Mouse (Mus musculus): ENCODE measurements around the gene Dpp6. TPM values are rescaled to one million over a fixed set of nuclear protein-coding genes. Genes with fewer than 3 reads are reported as not detected.

Gene Dpp6
- polyA plus RNA-seq, 1 experiment from 2014 or later: not detected

GRCm38 (mm10) chr5:27010582-27010981, 193.6 kb downstream of the Dpp6 start:
- Histone ChIP-seq H3K4me3 (ENCODE audit: inconsistent target) (no peak overlapping the region), H3K36me3 (ENCODE audit: inconsistent target) (no peaks in the 10 kb centered on the region), H3K79me2 (ENCODE audit: inconsistent target) (no peaks in the 10 kb centered on the region), H3K27ac (no peak overlapping the region)
- WGBS (ENCODE audit: missing documents): 89% methylated on average over 5 of the region's 5 CpGs

- H3K27ac ChIP-seq: no peak overlapping the region
- WGBS (ENCODE audit: missing documents): 81% methylated on average over 3 of the region's 3 CpGs
- H3K4me3 ChIP-seq (ENCODE audit: inconsistent target): no peak overlapping the region
- H3K79me2 ChIP-seq (ENCODE audit: inconsistent target): no peaks in the 10 kb centered on the region
- no peaks in the 10 kb centered on the region for H3K36me3 ChIP-seq (ENCODE audit: inconsistent target)
Measured at GRCm38 (mm10) chr5:27018314-27018956, 201.4 kb downstream of the Dpp6 start.

- H3K4me3 ChIP-seq (ENCODE audit: inconsistent target): no peak overlapping the region
- H3K27ac ChIP-seq: no peak overlapping the region
- no peaks in the 10 kb centered on the region for H3K36me3 ChIP-seq (ENCODE audit: inconsistent target)
- WGBS (ENCODE audit: missing documents): 91% methylated on average over 1 of the region's 1 CpGs
- no peaks in the 10 kb centered on the region for H3K79me2 ChIP-seq (ENCODE audit: inconsistent target)
Measured at GRCm38 (mm10) chr5:27028611-27029010, 211.6 kb downstream of the Dpp6 start.

- no peak overlapping the region for H3K27ac ChIP-seq
- H3K36me3 ChIP-seq (ENCODE audit: inconsistent target): no peaks in the 10 kb centered on the region
- WGBS (ENCODE audit: missing documents): 16% methylated on average over 5 of the region's 5 CpGs
- no peaks in the 10 kb centered on the region for H3K79me2 ChIP-seq (ENCODE audit: inconsistent target)
- no peak overlapping the region for H3K4me3 ChIP-seq (ENCODE audit: inconsistent target)
Measured at GRCm38 (mm10) chr5:27029784-27030183, 212.8 kb downstream of the Dpp6 start.

GRCm38 (mm10) chr5:27034858-27035257, 217.9 kb downstream of the Dpp6 start:
- WGBS (ENCODE audit: missing documents): 76% methylated on average over 4 of the region's 4 CpGs
- Histone ChIP-seq H3K4me3 (ENCODE audit: inconsistent target) (no peak overlapping the region), H3K79me2 (ENCODE audit: inconsistent target) (no peaks in the 10 kb centered on the region), H3K36me3 (ENCODE audit: inconsistent target) (no peaks in the 10 kb centered on the region), H3K27ac (no peak overlapping the region)

GRCm38 (mm10) chr5:27035291-27035690, 218.3 kb downstream of the Dpp6 start:
- 47% methylated on average over 1 of the region's 1 CpGs for WGBS (ENCODE audit: missing documents)
- Histone ChIP-seq H3K4me3 (ENCODE audit: inconsistent target) (no peak overlapping the region), H3K27ac (no peak overlapping the region), H3K36me3 (ENCODE audit: inconsistent target) (no peaks in the 10 kb centered on the region), H3K79me2 (ENCODE audit: inconsistent target) (no peaks in the 10 kb centered on the region)

- 38% methylated on average over 2 of the region's 2 CpGs for WGBS (ENCODE audit: missing documents)
- H3K79me2 ChIP-seq (ENCODE audit: inconsistent target): no peaks in the 10 kb centered on the region
- H3K27ac ChIP-seq: no peak overlapping the region
Measured at GRCm38 (mm10) chr5:27035891-27036290, 218.9 kb downstream of the Dpp6 start.

GRCm38 (mm10) chr5:27037796-27038195, 220.8 kb downstream of the Dpp6 start:
- H3K36me3 ChIP-seq (ENCODE audit: inconsistent target): no peaks in the 10 kb centered on the region
- no peaks in the 10 kb centered on the region for H3K79me2 ChIP-seq (ENCODE audit: inconsistent target)
- no peak overlapping the region for H3K27ac ChIP-seq
- H3K4me3 ChIP-seq (ENCODE audit: inconsistent target): no peak overlapping the region
- 62% methylated on average over 5 of the region's 5 CpGs for WGBS (ENCODE audit: missing documents)

More at GRCm38 (mm10) chr5:27035891-27036290, 218.9 kb downstream of the Dpp6 start:
- H3K36me3 ChIP-seq (ENCODE audit: inconsistent target): no peaks in the 10 kb centered on the region
- H3K4me3 ChIP-seq (ENCODE audit: inconsistent target): no peak overlapping the region

- no peak overlapping the region for H3K27ac ChIP-seq
- WGBS (ENCODE audit: missing documents): 40% methylated on average over 7 of the region's 7 CpGs
- no peaks in the 10 kb centered on the region for H3K36me3 ChIP-seq (ENCODE audit: inconsistent target)
- H3K4me3 ChIP-seq (ENCODE audit: inconsistent target): no peak overlapping the region
- H3K79me2 ChIP-seq (ENCODE audit: inconsistent target): no peaks in the 10 kb centered on the region
Measured at GRCm38 (mm10) chr5:27048167-27048566, 231.2 kb downstream of the Dpp6 start.

- no peaks in the 10 kb centered on the region for H3K36me3 ChIP-seq (ENCODE audit: inconsistent target)
- no peak overlapping the region for H3K4me3 ChIP-seq (ENCODE audit: inconsistent target)
- H3K27ac ChIP-seq: no peak overlapping the region
- 10% methylated on average over 9 of the region's 9 CpGs for WGBS (ENCODE audit: missing documents)
- H3K79me2 ChIP-seq (ENCODE audit: inconsistent target): no peaks in the 10 kb centered on the region
Measured at GRCm38 (mm10) chr5:27048926-27049325, 231.9 kb downstream of the Dpp6 start.

GRCm38 (mm10) chr5:27049341-27050091, 232.5 kb downstream of the Dpp6 start:
- H3K79me2 ChIP-seq (ENCODE audit: inconsistent target): no peaks in the 10 kb centered on the region
- WGBS (ENCODE audit: missing documents): 6% methylated on average over 49 of the region's 55 CpGs
- H3K4me3 ChIP-seq (ENCODE audit: inconsistent target): no peak overlapping the region
- H3K36me3 ChIP-seq (ENCODE audit: inconsistent target): no peaks in the 10 kb centered on the region
- H3K27ac ChIP-seq: no peak overlapping the region

GRCm38 (mm10) chr5:27051250-27051649, 234.2 kb downstream of the Dpp6 start:
- 58% methylated on average over 3 of the region's 3 CpGs for WGBS (ENCODE audit: missing documents)
- no peak overlapping the region for H3K27ac ChIP-seq
- no peak overlapping the region for H3K4me3 ChIP-seq (ENCODE audit: inconsistent target)
- H3K79me2 ChIP-seq (ENCODE audit: inconsistent target): no peaks in the 10 kb centered on the region
- H3K36me3 ChIP-seq (ENCODE audit: inconsistent target): no peaks in the 10 kb centered on the region

- WGBS (ENCODE audit: missing documents): 50% methylated on average over 1 of the region's 2 CpGs
- H3K36me3 ChIP-seq (ENCODE audit: inconsistent target): no peaks in the 10 kb centered on the region
Measured at GRCm38 (mm10) chr5:27052441-27052840, 235.4 kb downstream of the Dpp6 start.

GRCm38 (mm10) chr5:27056436-27056835, 239.4 kb downstream of the Dpp6 start:
- H3K4me3 ChIP-seq (ENCODE audit: inconsistent target): no peak overlapping the region
- H3K79me2 ChIP-seq (ENCODE audit: inconsistent target): no peaks in the 10 kb centered on the region
- no peak overlapping the region for H3K27ac ChIP-seq
- 75% methylated on average over 5 of the region's 5 CpGs for WGBS (ENCODE audit: missing documents)
- no peaks in the 10 kb centered on the region for H3K36me3 ChIP-seq (ENCODE audit: inconsistent target)

More at GRCm38 (mm10) chr5:27052441-27052840, 235.4 kb downstream of the Dpp6 start:
- H3K79me2 ChIP-seq (ENCODE audit: inconsistent target): no peaks in the 10 kb centered on the region
- H3K4me3 ChIP-seq (ENCODE audit: inconsistent target): no peak overlapping the region
- no peak overlapping the region for H3K27ac ChIP-seq

- Histone ChIP-seq H3K4me3 (ENCODE audit: inconsistent target) (no peak overlapping the region), H3K36me3 (ENCODE audit: inconsistent target) (no peaks in the 10 kb centered on the region), H3K27ac (no peak overlapping the region), H3K79me2 (ENCODE audit: inconsistent target) (no peaks in the 10 kb centered on the region)
- WGBS (ENCODE audit: missing documents): 75% methylated on average over 4 of the region's 4 CpGs
Measured at GRCm38 (mm10) chr5:27060114-27060513, 243.1 kb downstream of the Dpp6 start.
